Mouse (Mus musculus): ENCODE data around the gene Slc23a2. TPM values are rescaled to one million over a fixed set of nuclear protein-coding genes. Genes with fewer than 3 reads are reported as not detected.

Gene Slc23a2
- polyA plus RNA-seq, 1 experiment from 2014 or later, result 11.6 TPM

GRCm38 (mm10) chr2:132131266-132131665, 13.6 kb downstream of the Slc23a2 start:
- Histone ChIP-seq H3K9ac (no peak overlapping the region), H3K27ac (no peak overlapping the region), H3K4me2 (peak overlapping the region; percentile 44; the same call in 1 of the 2 replicates), H3K27me3 (no peaks in the 10 kb centered on the region), H3K9me3 (no peaks in the 10 kb centered on the region), H3K4me1 (peaks cover 17% of the 10 kb centered on the region), H3K4me3 (no peak overlapping the region), H3K36me3 (no peaks in the 10 kb centered on the region)
- ATAC-seq (ENCODE audit: borderline replicate concordance, extremely low read depth, low FRiP score, low TSS enrichment), result peak; percentile 77
- WGBS, result 10% methylated on average over 9 of the region's 9 CpGs

- H3K4me3 ChIP-seq, result no peak overlapping the region
- peaks cover 18% of the 10 kb centered on the region for H3K4me1 ChIP-seq
- ATAC-seq (ENCODE audit: borderline replicate concordance, extremely low read depth, low FRiP score, low TSS enrichment), result no peak
- H3K9me3 ChIP-seq, result no peaks in the 10 kb centered on the region
- WGBS, result 80% methylated on average over 7 of the region's 7 CpGs
- H3K27me3 ChIP-seq, result no peaks in the 10 kb centered on the region
- no peaks in the 10 kb centered on the region for H3K36me3 ChIP-seq
- no peak overlapping the region for H3K9ac ChIP-seq
- H3K27ac ChIP-seq, result no peak overlapping the region
- H3K4me2 ChIP-seq, result no peak overlapping the region
These were observed 14.9 kb downstream of the Slc23a2 start for GRCm38 (mm10) chr2:132129980-132130379.

DNA sequence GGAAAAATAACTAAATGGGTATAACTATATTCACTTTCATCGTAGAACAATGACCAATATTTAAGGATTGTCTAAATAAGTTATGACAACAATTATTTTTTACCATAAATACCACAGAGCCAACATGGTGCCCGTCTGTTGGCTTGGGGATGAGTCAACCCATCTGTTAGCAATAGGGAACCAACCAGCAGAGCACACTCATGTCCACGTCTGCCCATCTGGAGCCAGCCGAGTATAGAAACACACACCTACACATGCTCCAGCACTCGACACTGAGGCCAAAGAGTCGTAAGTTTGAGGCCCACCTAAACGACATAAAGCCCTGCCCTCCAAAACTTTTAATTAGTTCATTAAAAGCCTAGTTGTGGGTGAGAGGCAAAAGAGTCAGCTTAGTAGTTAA, 15.7 kb downstream of the Slc23a2 start:
- Histone ChIP-seq H3K27me3 (no peaks in the 10 kb centered on the region), H3K4me2 (no peak overlapping the region), H3K36me3 (no peaks in the 10 kb centered on the region), H3K9ac (no peak overlapping the region), H3K4me1 (peaks cover 18% of the 10 kb centered on the region), H3K9me3 (no peaks in the 10 kb centered on the region), H3K4me3 (no peak overlapping the region), H3K27ac (no peak overlapping the region)
- ATAC-seq (ENCODE audit: borderline replicate concordance, extremely low read depth, low FRiP score, low TSS enrichment), result no peak
- whole genome bisulfite sequencing, result 85% methylated on average over 7 of the region's 7 CpGs

DNA sequence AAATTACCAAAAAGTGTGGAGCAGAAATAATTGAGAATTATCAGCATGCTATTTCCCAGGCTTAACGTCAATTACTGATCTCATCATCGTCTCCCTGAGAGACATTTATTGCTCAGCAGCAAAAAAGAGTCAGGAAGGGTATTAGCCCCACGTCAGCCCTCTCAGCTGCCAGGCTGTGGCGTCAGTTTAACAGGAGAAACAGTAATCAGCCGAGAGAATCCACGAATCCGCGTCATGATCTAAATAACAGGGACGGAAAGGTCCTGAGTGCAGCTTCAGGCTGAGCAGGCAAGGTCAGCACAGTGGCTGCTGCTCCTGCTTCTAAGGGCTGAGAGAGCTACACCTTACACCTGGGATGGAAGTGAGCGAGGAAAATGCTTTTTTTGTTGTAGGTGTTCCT, 17.0 kb downstream of the Slc23a2 start:
- peaks cover 15% of the 10 kb centered on the region for H3K4me1 ChIP-seq
- no peak overlapping the region for H3K4me2 ChIP-seq
- no peak overlapping the region for H3K27ac ChIP-seq
- no peak overlapping the region for H3K9ac ChIP-seq
- no peaks in the 10 kb centered on the region for H3K9me3 ChIP-seq
- H3K27me3 ChIP-seq, result no peaks in the 10 kb centered on the region
- H3K4me3 ChIP-seq, result no peak overlapping the region
- no peaks in the 10 kb centered on the region for H3K36me3 ChIP-seq
- 57% methylated on average over 10 of the region's 10 CpGs for WGBS
- no peak for ATAC-seq (ENCODE audit: borderline replicate concordance, extremely low read depth, low FRiP score, low TSS enrichment)

GRCm38 (mm10) chr2:132126292-132126691, 18.6 kb downstream of the Slc23a2 start:
- no peak overlapping the region for H3K4me3 ChIP-seq
- no peaks in the 10 kb centered on the region for H3K36me3 ChIP-seq
- no peaks in the 10 kb centered on the region for H3K27me3 ChIP-seq
- H3K4me1 ChIP-seq, result peaks cover 9% of the 10 kb centered on the region
- H3K9me3 ChIP-seq, result no peaks in the 10 kb centered on the region
- no peak overlapping the region for H3K9ac ChIP-seq
- H3K27ac ChIP-seq, result no peak overlapping the region
- WGBS, result 84% methylated on average over 1 of the region's 1 CpGs
- H3K4me2 ChIP-seq, result no peak overlapping the region
- ATAC-seq (ENCODE audit: borderline replicate concordance, extremely low read depth, low FRiP score, low TSS enrichment), result no peak

DNA sequence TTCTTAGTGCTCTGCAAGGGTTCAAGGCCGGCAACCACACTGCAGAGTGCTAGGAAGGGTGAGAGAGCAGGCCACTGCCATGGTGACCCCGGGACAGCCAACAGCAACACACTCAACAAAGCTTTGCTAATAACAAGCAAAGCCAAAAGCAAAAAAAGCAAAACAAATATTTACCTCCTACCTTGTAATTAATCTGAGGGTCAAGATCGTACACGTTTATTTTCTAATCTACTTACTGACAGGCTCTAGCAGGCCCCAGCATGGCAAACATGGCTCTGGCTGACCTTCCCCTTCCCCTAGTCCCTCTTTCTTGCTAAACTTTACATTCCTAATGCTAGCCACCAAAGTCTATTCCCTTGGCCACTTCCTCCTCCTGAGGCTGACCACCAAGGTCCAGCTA, 21.8 kb downstream of the Slc23a2 start:
- Histone ChIP-seq H3K4me2 (no peak overlapping the region), H3K27me3 (no peaks in the 10 kb centered on the region), H3K9me3 (no peaks in the 10 kb centered on the region), H3K4me3 (no peak overlapping the region), H3K27ac (no peak overlapping the region), H3K36me3 (no peaks in the 10 kb centered on the region), H3K4me1 (0 out of 2 replicates have a peak, but pooled peaks cover 3% of the 10 kb centered on the region), H3K9ac (no peak overlapping the region)
- no peak for ATAC-seq (ENCODE audit: borderline replicate concordance, extremely low read depth, low FRiP score, low TSS enrichment)
- WGBS, result 85% methylated on average over 4 of the region's 4 CpGs

GRCm38 (mm10) chr2:132121050-132121449, 23.9 kb downstream of the Slc23a2 start:
- Histone ChIP-seq H3K9ac (no peak overlapping the region), H3K27ac (no peak overlapping the region), H3K9me3 (no peaks in the 10 kb centered on the region), H3K4me1 (no peaks in the 10 kb centered on the region), H3K27me3 (no peaks in the 10 kb centered on the region), H3K36me3 (no peaks in the 10 kb centered on the region), H3K4me2 (no peak overlapping the region), H3K4me3 (no peak overlapping the region)
- 83% methylated on average over 3 of the region's 3 CpGs for WGBS
- no peak for ATAC-seq (ENCODE audit: borderline replicate concordance, extremely low read depth, low FRiP score, low TSS enrichment)

DNA sequence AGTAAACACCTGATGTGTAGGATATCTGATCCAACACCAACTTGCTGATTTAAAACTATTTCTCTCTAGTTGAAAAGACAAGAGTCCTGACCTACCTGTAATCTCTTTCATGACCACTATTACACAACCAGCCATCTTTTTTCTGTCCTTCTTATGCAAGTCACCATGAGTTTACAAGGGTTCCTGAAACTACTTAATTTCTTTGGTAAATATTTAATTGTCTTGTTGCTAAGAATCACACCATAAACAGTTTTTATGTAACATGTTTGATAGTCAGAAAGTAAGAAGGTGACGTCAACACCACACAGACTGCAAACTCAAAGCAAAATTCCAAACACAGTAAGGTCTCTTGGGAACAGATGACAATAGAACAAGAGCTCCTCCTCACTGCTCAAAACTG, 26.3 kb downstream of the Slc23a2 start:
- 88% methylated on average over 1 of the region's 1 CpGs for WGBS
- Histone ChIP-seq H3K36me3 (no peaks in the 10 kb centered on the region), H3K9ac (no peak overlapping the region), H3K9me3 (no peaks in the 10 kb centered on the region), H3K4me1 (0 out of 2 replicates have a peak, but pooled peaks cover 5% of the 10 kb centered on the region), H3K27ac (no peak overlapping the region), H3K27me3 (no peaks in the 10 kb centered on the region), H3K4me3 (no peak overlapping the region), H3K4me2 (no peak overlapping the region)
- no peak for ATAC-seq (ENCODE audit: borderline replicate concordance, extremely low read depth, low FRiP score, low TSS enrichment)

GRCm38 (mm10) chr2:132115936-132116335, 29.0 kb downstream of the Slc23a2 start:
- 91% methylated on average over 5 of the region's 5 CpGs for WGBS
- Histone ChIP-seq H3K9me3 (no peaks in the 10 kb centered on the region), H3K36me3 (no peaks in the 10 kb centered on the region), H3K27me3 (no peaks in the 10 kb centered on the region), H3K4me3 (no peak overlapping the region), H3K4me1 (0 out of 2 replicates have a peak, but pooled peaks cover 5% of the 10 kb centered on the region), H3K4me2 (no peak overlapping the region), H3K9ac (no peak overlapping the region), H3K27ac (no peak overlapping the region)
- ATAC-seq (ENCODE audit: borderline replicate concordance, extremely low read depth, low FRiP score, low TSS enrichment), result no peak

GRCm38 (mm10) chr2:132115344-132115743, 29.6 kb downstream of the Slc23a2 start:
- 64% methylated on average over 6 of the region's 6 CpGs for WGBS
- Histone ChIP-seq H3K9me3 (no peaks in the 10 kb centered on the region), H3K27me3 (no peaks in the 10 kb centered on the region), H3K27ac (no peak overlapping the region), H3K4me3 (no peak overlapping the region), H3K4me2 (no peak overlapping the region), H3K9ac (no peak overlapping the region), H3K36me3 (no peaks in the 10 kb centered on the region), H3K4me1 (0 out of 2 replicates have a peak, but pooled peaks cover 5% of the 10 kb centered on the region)
- no peak for ATAC-seq (ENCODE audit: borderline replicate concordance, extremely low read depth, low FRiP score, low TSS enrichment)

- H3K9ac ChIP-seq, result no peak overlapping the region
- no peaks in the 10 kb centered on the region for H3K36me3 ChIP-seq
- ATAC-seq (ENCODE audit: borderline replicate concordance, extremely low read depth, low FRiP score, low TSS enrichment), result no peak
- H3K4me2 ChIP-seq, result no peak overlapping the region
- no peaks in the 10 kb centered on the region for H3K9me3 ChIP-seq
- 0 out of 2 replicates have a peak, but pooled peaks cover 5% of the 10 kb centered on the region for H3K4me1 ChIP-seq
- no peak overlapping the region for H3K4me3 ChIP-seq
- WGBS, result 51% methylated on average over 11 of the region's 11 CpGs
- H3K27ac ChIP-seq, result no peak overlapping the region
- H3K27me3 ChIP-seq, result no peaks in the 10 kb centered on the region
These were observed 30.7 kb downstream of the Slc23a2 start for GRCm38 (mm10) chr2:132113962-132114759.

DNA sequence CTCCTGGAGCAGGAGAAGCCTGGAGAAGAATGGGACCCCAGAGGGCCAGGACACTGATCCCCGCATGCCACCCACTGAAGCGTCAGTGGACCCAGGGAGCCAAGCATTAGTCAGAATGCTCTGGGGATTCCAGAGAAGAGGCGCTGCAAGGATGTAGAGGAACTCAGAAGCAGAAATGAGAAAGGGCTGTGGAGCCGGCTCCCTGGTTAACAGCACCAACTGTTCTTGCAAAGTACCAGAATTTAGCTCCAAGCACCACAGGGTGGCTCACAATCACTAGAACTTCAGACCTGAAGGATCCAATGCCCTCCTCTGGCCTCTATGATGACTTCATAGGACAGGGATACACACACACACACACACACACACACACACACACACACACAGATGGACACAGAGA, 32.6 kb downstream of the Slc23a2 start:
- ATAC-seq (ENCODE audit: borderline replicate concordance, extremely low read depth, low FRiP score, low TSS enrichment), result no peak
- WGBS, result 86% methylated on average over 4 of the region's 4 CpGs
- no peak overlapping the region for H3K9ac ChIP-seq

More for the DNA sequence above, 32.6 kb downstream of the Slc23a2 start:
- Histone ChIP-seq H3K4me3 (no peak overlapping the region), H3K36me3 (no peaks in the 10 kb centered on the region), H3K27me3 (no peaks in the 10 kb centered on the region), H3K4me1 (peaks cover 11% of the 10 kb centered on the region), H3K9me3 (no peaks in the 10 kb centered on the region), H3K27ac (no peak overlapping the region), H3K4me2 (no peak overlapping the region)
